ENCODE assay signal across 8 mouse cellular contexts in the genomic region with DNA sequence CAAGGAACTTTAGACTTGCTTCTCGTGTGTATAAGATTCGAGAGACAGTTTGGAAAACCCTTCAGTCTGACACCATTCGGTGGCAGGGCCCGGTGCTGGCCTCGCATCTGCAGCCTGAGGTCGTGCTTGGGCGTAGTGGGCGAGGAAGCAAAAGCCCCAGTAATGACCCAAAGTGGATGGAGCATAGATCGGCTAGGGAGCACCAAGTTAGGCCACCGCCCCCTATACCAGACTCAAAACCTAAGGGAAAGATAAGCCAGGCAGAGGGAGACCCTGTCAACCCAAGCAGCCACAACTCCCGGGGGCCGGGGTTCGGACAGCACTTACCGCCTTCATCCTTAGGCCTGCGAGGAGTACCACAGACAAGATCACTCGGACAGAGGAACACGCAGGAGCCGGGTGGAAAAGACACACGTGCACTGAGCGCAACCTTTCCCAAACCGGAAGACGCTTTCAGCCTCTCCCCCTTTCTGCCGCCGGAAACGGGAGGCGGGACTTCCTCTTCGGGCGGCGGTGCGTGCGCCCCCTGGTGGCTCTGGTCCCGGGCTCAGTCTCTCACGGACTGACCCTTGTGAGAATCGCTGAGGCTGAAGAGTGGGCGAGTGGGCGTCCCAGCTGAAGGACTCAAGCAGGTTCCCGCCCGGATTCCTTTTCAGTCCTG. TPM values are rescaled to one million over a fixed set of nuclear protein-coding genes. Genes with fewer than 3 reads are reported as not detected.
DNase-seq lines count a peak whose midpoint lies in the region; ATAC-seq and TF ChIP-seq lines count a peak whose summit lies in the region.

Gene Noc3l, minus strand, starts transcription at position 472 of the 661 bp plus-strand sequence.

- H3K4me3 ChIP-seq in heart, embryonic 15.5 days: peak within 1 kb of the TSS; percentile 75
- H3K4me3 ChIP-seq in liver, embryonic 14.5 days (ENCODE audit: insufficient read depth in 1 of 2, low read depth in 2 of 2, low read length in 2 of 2): peak within 1 kb of the TSS; percentile 91 to 92
- H3K4me3 ChIP-seq in neural tube, embryonic 11.5 days (ENCODE audit: low read depth, low read length): peak within 1 kb of the TSS; percentile 85
- H3K4me3 ChIP-seq in stomach, postnatal 0 days (ENCODE audit: low read depth, low read length): peak within 1 kb of the TSS; percentile 79

- H3K9ac ChIP-seq in heart, embryonic 15.5 days: peak within 1 kb of the TSS; percentile 76
- H3K9ac ChIP-seq in liver, embryonic 14.5 days (replicated peaks): peak within 1 kb of the TSS; percentile 91
- peak within 1 kb of the TSS; percentile 70 for H3K9ac ChIP-seq in neural tube, embryonic 11.5 days (ENCODE audit: low read length)
- H3K9ac ChIP-seq in stomach, postnatal 0 days (ENCODE audit: low read length): peak within 1 kb of the TSS; percentile 69

- peak; percentile 97 for ATAC-seq in CD4-positive, CD25-positive, alpha-beta regulatory T cell, adult 4 months
- ATAC-seq in heart, embryonic 15.5 days (replicated peaks; ENCODE audit: insufficient number of reproducible peaks, insufficient read depth, low FRiP score, low read depth): peak; percentile 95
- peak; percentile 83 for ATAC-seq in liver, embryonic 14.5 days (ENCODE audit: insufficient read depth)
- peak; percentile 94 for ATAC-seq in neural tube, embryonic 11.5 days (ENCODE audit: insufficient read depth, low FRiP score, low TSS enrichment)
- peak; percentile 98 for ATAC-seq in stomach, postnatal 0 days (ENCODE audit: low FRiP score, low TSS enrichment)

- H3K27ac ChIP-seq in heart, embryonic 15.5 days: peak within 1 kb of the TSS; percentile 55
- H3K27ac ChIP-seq in liver, embryonic 14.5 days: peak within 1 kb of the TSS; percentile 98
- H3K27ac ChIP-seq in neural tube, embryonic 11.5 days (ENCODE audit: low read depth, low read length): 0 out of 2 replicates have a peak within 1 kb of the TSS, but pooled peaks have one; percentile 17
- H3K27ac ChIP-seq in stomach, postnatal 0 days (replicated peaks): no peak within 1 kb of the TSS

- peak; percentile 99 for TF ChIP-seq CTCF in liver, embryonic 14.5 days (IDR thresholded peaks at IDR 0.05; ENCODE audit: low read depth)
- TF ChIP-seq CTCF in stomach, postnatal 0 days (IDR thresholded peaks at IDR 0.05; ENCODE audit: low read depth): peak; percentile 99

- peaks cover 9% of the 10 kb centered on the region for H3K4me1 ChIP-seq in heart, embryonic 15.5 days (replicated peaks)
- H3K4me1 ChIP-seq in liver, embryonic 14.5 days (replicated peaks; ENCODE audit: control insufficient read depth in 2 of 2, insufficient read depth in 2 of 2, low read length in 1 of 2): peaks cover 18 to 26% of the 10 kb centered on the region in 2 experiments
- peaks cover 4% of the 10 kb centered on the region; the same call in 1 of the 2 replicates for H3K4me1 ChIP-seq in neural tube, embryonic 11.5 days (ENCODE audit: control insufficient read depth, insufficient read depth, low read length)
- H3K4me1 ChIP-seq in stomach, postnatal 0 days (replicated peaks; ENCODE audit: control insufficient read depth, insufficient read depth): no peaks in the 10 kb centered on the region

- under 1% methylated on average over 38 of the region's 38 CpGs for WGBS in heart, embryonic 15.5 days
- under 1% methylated on average over 37 of the region's 38 CpGs for WGBS in liver, embryonic 14.5 days (ENCODE audit: insufficient replicate concordance)
- WGBS in neural tube, embryonic 11.5 days: under 1% methylated on average over 36 of the region's 38 CpGs
- WGBS in stomach, postnatal 0 days: under 1% methylated on average over 38 of the region's 38 CpGs

- peak within 1 kb of the TSS; percentile 66 for H3K4me2 ChIP-seq in heart, embryonic 15.5 days
- H3K4me2 ChIP-seq in liver, embryonic 14.5 days (ENCODE audit: low read depth): peak within 1 kb of the TSS; percentile 96
- H3K4me2 ChIP-seq in neural tube, embryonic 11.5 days (ENCODE audit: low read depth): peak within 1 kb of the TSS; percentile 73
- peak within 1 kb of the TSS; percentile 78 for H3K4me2 ChIP-seq in stomach, postnatal 0 days (replicated peaks; ENCODE audit: low read depth)

- DNase-seq in c-Kit-negative CD71-positive TER-119-positive erythroid progenitor cells, embryonic 14.5 days (ENCODE audit: low read depth, low spot score): peak; percentile 89
- DNase-seq in fibroblast of lung, adult 2 months (ENCODE audit: low read depth): peak; percentile 69
- peak; percentile 93 to 95 for DNase-seq in kidney, postnatal 25 days
- peak; percentile 78 to 85 (median 82) for DNase-seq in liver, embryonic 14.5 days (ENCODE audit: low read depth in 3 of 3, low spot score in 3 of 3)
- peak; percentile 96 for DNase-seq in neural tube, embryonic 11.5 days (ENCODE audit: low spot score)
- DNase-seq in stomach, postnatal 0 days (ENCODE audit: low spot score): peak; percentile 94

- no peaks in the 10 kb centered on the region for H3K9me3 ChIP-seq in heart, embryonic 15.5 days (replicated peaks)
- H3K9me3 ChIP-seq in liver, embryonic 14.5 days (ENCODE audit: control insufficient read depth, low read length): no peaks in the 10 kb centered on the region
- no peaks in the 10 kb centered on the region for H3K9me3 ChIP-seq in neural tube, embryonic 11.5 days (ENCODE audit: control insufficient read depth, low read length)
- no peaks in the 10 kb centered on the region for H3K9me3 ChIP-seq in stomach, postnatal 0 days (ENCODE audit: control insufficient read depth, low read length)

- H3K27me3 ChIP-seq in heart, embryonic 15.5 days: 0 out of 2 replicates have a peak, but pooled peaks cover 3% of the 10 kb centered on the region
- H3K27me3 ChIP-seq in liver, embryonic 14.5 days (ENCODE audit: control insufficient read depth, insufficient read depth, low read length): no peaks in the 10 kb centered on the region
- H3K27me3 ChIP-seq in neural tube, embryonic 11.5 days (ENCODE audit: control insufficient read depth, insufficient read depth, low read length): no peaks in the 10 kb centered on the region
- H3K27me3 ChIP-seq in stomach, postnatal 0 days (ENCODE audit: control insufficient read depth, insufficient read depth, low read length): no peaks in the 10 kb centered on the region

- TF ChIP-seq EP300 in liver, embryonic 14.5 days (IDR thresholded peaks at IDR 0.05; ENCODE audit: low read depth): no peak
- TF ChIP-seq EP300 in stomach, postnatal 0 days (optimal IDR thresholded peaks at IDR 0.05): no peak

- H3K36me3 ChIP-seq in heart, embryonic 15.5 days: peaks cover 17% of the 10 kb centered on the region
- peaks cover 15% of the 10 kb centered on the region for H3K36me3 ChIP-seq in liver, embryonic 14.5 days (replicated peaks; ENCODE audit: control insufficient read depth, insufficient read depth, low read depth)
- no peaks in the 10 kb centered on the region; the same call in 1 of the 2 replicates for H3K36me3 ChIP-seq in neural tube, embryonic 11.5 days (ENCODE audit: control insufficient read depth, insufficient read depth, low read length)
- no peaks in the 10 kb centered on the region for H3K36me3 ChIP-seq in stomach, postnatal 0 days (ENCODE audit: control insufficient read depth, insufficient read depth, low read length)

RNA-seq across cellular contexts. Expression of gene Noc3l, which starts in this region (rescaled TPM):
- 10 to 100 TPM in 1 of 2 experiments, 1 to 10 TPM in 1; 7.9 to 10.0 TPM for polyA plus RNA-seq in CD4-positive, CD25-positive, alpha-beta regulatory T cell, adult 4 months (2017; shearing (Covaris generic))
- polyA plus RNA-seq in heart, embryonic 15.5 days (2015; fragmentation: Nextera tagmentation; extraction: Ambion mirVana): 3.2 and 3.6 TPM in 2 replicates
- polyA plus RNA-seq in liver, embryonic 14.5 days (2012; rRNA removed): 3.3 and 5.1 TPM in 2 replicates
- polyA plus RNA-seq in liver, embryonic 14.5 days (2014; fragmentation: Nextera tagmentation; extraction: Ambion mirVana): 3.5 and 4.0 TPM in 2 replicates
- 11.2 and 11.6 TPM in 2 replicates for polyA plus RNA-seq in neural tube, embryonic 11.5 days (2014; fragmentation: Nextera tagmentation; extraction: Ambion mirVana)
- polyA plus RNA-seq in stomach, postnatal 0 days (2015; fragmentation: Nextera tagmentation; extraction: Ambion mirVana): 2.6 and 2.9 TPM in 2 replicates
